Mouse (Mus musculus) cerebellum, adult 2 months (tissue): ENCODE measurements around the gene Lypla2. TPM values are rescaled to one million over a fixed set of nuclear protein-coding genes. Genes with fewer than 3 reads are reported as not detected.
A peak's percentile ranks its signal among the peaks of the same experiment; 100 is the strongest.

Experiments used
- DNase-seq, 2 experiments: peaks; one replicate each; pipeline ENCODE4 v3.0.0; 2021
- H3K27ac ChIP-seq: fragments of 200-500 bp; 2 replicates; pipeline ENCODE4 v1.5.1; 2012; ENCODE audit warnings: low read length, control low read depth, inconsistent platforms; ENCODE audit not compliant: insufficient read depth
- H3K27me3 ChIP-seq: fragments of 200-500 bp; 2 replicates; pipeline ENCODE4 v1.6.1; 2012; ENCODE audit warnings: inconsistent platforms, mild to moderate bottlenecking, low read length, moderate library complexity; ENCODE audit not compliant: control insufficient read depth, insufficient read depth
- H3K4me1 ChIP-seq: fragments of 200-500 bp; 2 replicates; pipeline ENCODE4 v1.6.1; 2011; ENCODE audit warnings: low read length; ENCODE audit not compliant: control insufficient read depth, insufficient read depth
- H3K4me3 ChIP-seq: fragments of 200-500 bp; replicated peaks from 2 replicates; pipeline ENCODE3; 2011; ENCODE audit warnings: mild to moderate bottlenecking, low read depth, low read length, control low read depth; ENCODE audit not compliant: insufficient read depth
- CTCF ChIP-seq: fragments of 200-500 bp; IDR thresholded peaks from 2 replicates; pipeline ENCODE4 v1.5.1; 2011; ENCODE audit warnings: low read depth, mild to moderate bottlenecking, control low read depth, low read length, moderate library complexity, borderline replicate concordance; ENCODE audit not compliant: insufficient read depth
- POLR2A ChIP-seq: fragments of 200-500 bp; IDR thresholded peaks from 2 replicates; pipeline ENCODE4 v1.6.1; 2011; ENCODE audit warnings: low read length, control low read depth, borderline replicate concordance; ENCODE audit not compliant: insufficient read depth
- WGBS: fragments of 180-500 bp; shearing (Covaris S2); methylation state at CpG from one replicate; pipeline ENCODE4 v1.1.7; 2018; 5-methylcytosine and 5-hydroxymethylcytosine counted together
- polyA plus RNA-seq: library from polyadenylated mRNA; depleted of rRNA; stranded (reverse); fragments of >200 nt; gene quantifications from 2 replicates; pipeline ENCODE4 v1.2.3, GENCODE M21; 2012

Gene Lypla2
- polyA plus RNA-seq, 1 experiment: 123 TPM

- TF ChIP-seq CTCF: peak; percentile 85
- TF ChIP-seq POLR2A: no peak
- 5% methylated on average over 2 of the region's 2 CpGs for WGBS
- Histone ChIP-seq H3K27ac (no peak overlapping the region), H3K4me1 (peaks cover 11% of the 10 kb centered on the region; the same call in 1 of the 2 replicates), H3K4me3 (no peak overlapping the region), H3K27me3 (no peaks in the 10 kb centered on the region)
- DNase-seq: peak; percentile 67 to 79
Observed at GRCm38 (mm10) chr4:135954241-135954640, 18.2 kb downstream of the Lypla2 start.

GRCm38 (mm10) chr4:135953179-135953578, 19.2 kb downstream of the Lypla2 start:
- no peak for DNase-seq
- H3K27me3 ChIP-seq: no peaks in the 10 kb centered on the region
- no peak overlapping the region for H3K4me3 ChIP-seq
- WGBS: 94% methylated on average over 3 of the region's 3 CpGs
- H3K27ac ChIP-seq: no peak overlapping the region
- no peak for TF ChIP-seq POLR2A
- TF ChIP-seq CTCF: no peak
- H3K4me1 ChIP-seq: peaks cover 12% of the 10 kb centered on the region; the same call in 1 of the 2 replicates

- H3K27ac ChIP-seq: peak overlapping the region; percentile 47; the same call in 1 of the 2 replicates
- DNase-seq: peak in 1 of 2 experiments; percentile 33
- H3K4me3 ChIP-seq: no peak overlapping the region
- no peak for TF ChIP-seq POLR2A
- TF ChIP-seq CTCF: no peak
- 89% methylated on average over 3 of the region's 3 CpGs for WGBS
- H3K4me1 ChIP-seq: peaks cover 15% of the 10 kb centered on the region; the same call in 1 of the 2 replicates
- H3K27me3 ChIP-seq: no peaks in the 10 kb centered on the region
Observed at GRCm38 (mm10) chr4:135951505-135951904, 20.9 kb downstream of the Lypla2 start.

- peak overlapping the region; percentile 62 for H3K4me3 ChIP-seq
- peak overlapping the region; percentile 83 for H3K27ac ChIP-seq
- no peak for TF ChIP-seq CTCF
- TF ChIP-seq POLR2A: no peak
- no peaks in the 10 kb centered on the region for H3K27me3 ChIP-seq
- WGBS: 22% methylated on average over 6 of the region's 6 CpGs
- DNase-seq: peak; percentile 50
- H3K4me1 ChIP-seq: peaks cover 15% of the 10 kb centered on the region; the same call in 1 of the 2 replicates
Observed at GRCm38 (mm10) chr4:135950365-135950764, 22.1 kb downstream of the Lypla2 start.

- H3K27ac ChIP-seq: peak overlapping the region; percentile 89; the same call in 1 of the 2 replicates
- peak; percentile 76 to 89 for DNase-seq
- WGBS: 5% methylated on average over 6 of the region's 6 CpGs
- H3K4me1 ChIP-seq: peaks cover 15% of the 10 kb centered on the region; the same call in 1 of the 2 replicates
- H3K27me3 ChIP-seq: no peaks in the 10 kb centered on the region
- TF ChIP-seq CTCF (no peak), POLR2A (peak; percentile 39; the same call in 1 of the 2 replicates)
- peak overlapping the region; percentile 62 for H3K4me3 ChIP-seq
Observed at GRCm38 (mm10) chr4:135949911-135950310, 22.5 kb downstream of the Lypla2 start.

GRCm38 (mm10) chr4:135949475-135949874, 23.0 kb downstream of the Lypla2 start:
- 38% methylated on average over 10 of the region's 10 CpGs for WGBS
- Histone ChIP-seq H3K27me3 (no peaks in the 10 kb centered on the region), H3K4me1 (peaks cover 15% of the 10 kb centered on the region; the same call in 1 of the 2 replicates), H3K4me3 (peak overlapping the region; percentile 35), H3K27ac (peak overlapping the region; percentile 89)
- no peak for DNase-seq
- no peak for TF ChIP-seq POLR2A
- no peak for TF ChIP-seq CTCF

- Histone ChIP-seq H3K27ac (peak overlapping the region; percentile 61), H3K4me3 (peak overlapping the region; percentile 55), H3K27me3 (no peaks in the 10 kb centered on the region), H3K4me1 (peaks cover 22% of the 10 kb centered on the region)
- TF ChIP-seq CTCF (no peak), POLR2A (no peak)
- WGBS: 80% methylated on average over 8 of the region's 8 CpGs
- DNase-seq: no peak
Observed at GRCm38 (mm10) chr4:135948142-135948541, 24.3 kb downstream of the Lypla2 start.

GRCm38 (mm10) chr4:135946659-135947301, 25.6 kb downstream of the Lypla2 start:
- 0% methylated on average over 28 of the region's 28 CpGs for WGBS
- Histone ChIP-seq H3K27me3 (no peaks in the 10 kb centered on the region), H3K4me3 (peak overlapping the region; percentile 89), H3K4me1 (peaks cover 17% of the 10 kb centered on the region), H3K27ac (peak overlapping the region; percentile 86)
- DNase-seq: peak; percentile 57 to 62
- TF ChIP-seq CTCF (no peak), POLR2A (peak; percentile 25; the same call in 1 of the 2 replicates)
